Mouse (Mus musculus) megakaryocyte-erythroid progenitor cell, adult 5-6 weeks (primary cell): ENCODE results near the gene Pmvk. TPM values are rescaled to one million over a fixed set of nuclear protein-coding genes. Genes with fewer than 3 reads are reported as not detected.

Experiments used
- ATAC-seq: replicated peaks from 2 replicates; pipeline ENCODE4 v1.8.0; 2016; ENCODE audit warnings: mild to moderate bottlenecking, inconsistent platforms; ENCODE audit not compliant: severe bottlenecking, poor library complexity, low FRiP score, low TSS enrichment
- total RNA-seq, 2 experiments: library from RNA; stranded (forward) in 1 of 2; stranded (reverse) in 1 of 2; fragments of 200-1000, 215-1000 nt in 1 of 2; fragments of >200 nt in 1 of 2; fragmentation: Nextera tagmentation in 1 of 2; gene quantifications; 2 replicates each; pipeline ENCODE4 v1.2.3; 2014 to 2017

Gene Pmvk
- total RNA-seq, 2 experiments from 2014 or later = 33.5 to 66.3 TPM

DNA sequence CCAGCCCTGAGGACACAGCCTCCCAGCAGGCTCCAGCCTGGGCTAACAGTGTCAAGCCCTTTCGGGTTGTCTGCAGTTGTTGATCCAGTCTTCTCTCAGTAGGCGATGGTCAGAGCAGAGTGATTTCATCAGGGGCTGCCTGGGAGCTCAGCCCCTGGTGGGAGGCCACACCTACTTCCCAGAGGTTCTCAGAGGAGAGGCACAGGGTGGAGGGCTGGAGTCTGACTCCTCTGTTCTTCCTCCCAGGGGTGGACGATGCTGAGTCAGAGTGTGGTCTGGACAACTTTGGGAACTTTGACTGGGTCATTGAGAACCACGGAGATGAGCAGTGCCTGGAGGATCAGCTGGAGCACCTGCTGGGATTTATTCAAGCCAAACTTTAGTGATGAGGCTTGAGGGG lies 13.9 kb downstream of the Pmvk start:
- no peak for ATAC-seq

DNA sequence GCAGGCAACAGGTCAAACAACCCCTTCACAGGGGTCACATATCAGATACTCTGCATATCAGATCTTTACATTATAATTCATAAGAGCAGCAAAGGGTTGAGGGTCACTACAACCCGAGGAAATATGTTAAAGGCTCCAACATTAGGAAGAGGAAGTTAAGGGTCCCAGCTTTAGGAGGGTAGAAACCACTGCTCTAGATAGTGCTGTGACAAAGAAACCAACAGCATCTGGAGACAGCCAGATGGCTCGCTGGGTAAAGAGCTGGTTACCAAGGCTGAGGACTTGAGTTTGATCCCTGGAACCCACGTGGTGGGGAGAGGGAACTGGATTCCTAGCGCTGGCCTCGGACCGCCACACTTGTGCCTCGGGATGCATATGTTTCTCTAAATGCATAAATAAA lies 17.9 kb downstream of the Pmvk start:
- ATAC-seq = no peak

DNA sequence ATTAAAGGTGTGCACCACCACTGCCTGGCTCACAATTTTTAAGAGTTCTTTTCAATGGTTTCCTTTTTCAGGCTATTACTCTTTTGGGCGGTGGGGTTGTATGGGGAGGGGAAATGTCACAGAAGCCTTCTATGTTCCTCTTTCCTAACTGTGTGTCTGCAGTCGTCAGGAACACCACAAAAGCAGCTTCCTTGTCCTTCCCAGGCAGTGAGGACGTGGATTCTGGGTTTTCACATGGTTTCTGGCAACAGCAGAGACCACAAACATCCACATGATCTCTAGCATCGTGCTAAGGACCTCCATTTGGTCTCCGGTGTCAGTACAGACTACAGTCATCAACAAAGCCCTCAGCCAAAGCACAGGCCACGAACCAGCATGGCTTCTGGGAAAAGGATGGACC lies 19.5 kb downstream of the Pmvk start:
- ATAC-seq = no peak

- ATAC-seq = no peak
These were observed 24.7 kb downstream of the Pmvk start for GRCm38 (mm10) chr3:89479055-89479454.

- 0 out of 2 replicates have a peak, but pooled peaks have one; percentile 41 for ATAC-seq
These were observed 27.1 kb downstream of the Pmvk start for GRCm38 (mm10) chr3:89481488-89481887.

DNA sequence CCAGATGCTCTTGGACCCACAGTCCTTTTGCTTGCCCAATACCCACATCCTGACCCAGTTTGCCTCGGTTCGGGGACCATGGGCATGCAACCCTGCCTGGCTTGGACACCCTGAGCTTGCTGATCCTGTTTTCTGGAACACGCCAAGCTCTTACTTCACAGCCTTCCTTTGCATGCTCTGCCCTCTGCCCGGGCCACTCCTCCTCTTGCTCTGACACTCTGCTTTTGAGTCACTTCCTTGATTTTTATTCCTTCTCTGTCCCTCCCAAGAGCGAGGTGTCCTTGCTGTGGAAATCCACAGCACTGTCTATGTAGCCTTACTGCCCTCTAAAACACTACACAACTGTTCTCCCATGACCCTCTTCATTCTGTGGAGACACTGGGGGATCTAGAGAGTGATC lies 27.9 kb downstream of the Pmvk start:
- ATAC-seq = no peak

- ATAC-seq = peak; percentile 88
These were observed 30.6 kb downstream of the Pmvk start for GRCm38 (mm10) chr3:89484766-89485524.

- ATAC-seq = no peak
These were observed 31.8 kb downstream of the Pmvk start for GRCm38 (mm10) chr3:89486111-89486510.

- ATAC-seq = no peak
These were observed 32.8 kb downstream of the Pmvk start for GRCm38 (mm10) chr3:89486916-89487702.

- ATAC-seq = no peak
These were observed 36.4 kb downstream of the Pmvk start for GRCm38 (mm10) chr3:89490790-89491189.

- no peak for ATAC-seq
These were observed 37.2 kb downstream of the Pmvk start for GRCm38 (mm10) chr3:89491559-89491958.

GRCm38 (mm10) chr3:89492701-89493151 lies 38.4 kb downstream of the Pmvk start:
- no peak for ATAC-seq

DNA sequence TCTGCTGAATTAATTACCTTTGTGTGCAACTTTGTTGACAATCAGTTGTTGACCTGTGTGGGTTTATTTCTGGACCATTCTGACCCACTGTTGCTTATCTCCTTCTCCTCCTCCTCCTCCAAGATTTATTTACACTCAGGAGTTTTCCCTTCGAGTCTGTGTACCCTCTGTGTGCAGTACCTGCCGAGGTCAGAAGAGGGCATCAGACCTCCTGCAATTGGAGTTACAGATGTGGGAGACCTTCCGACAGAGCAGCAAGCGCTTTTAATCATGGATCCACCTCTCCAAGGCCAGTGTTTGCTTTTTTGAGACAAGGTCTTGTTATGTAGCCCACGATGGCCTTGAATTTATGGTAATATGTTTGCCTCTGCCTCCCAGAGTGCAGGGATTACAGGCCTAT lies 40.3 kb downstream of the Pmvk start:
- ATAC-seq = no peak

DNA sequence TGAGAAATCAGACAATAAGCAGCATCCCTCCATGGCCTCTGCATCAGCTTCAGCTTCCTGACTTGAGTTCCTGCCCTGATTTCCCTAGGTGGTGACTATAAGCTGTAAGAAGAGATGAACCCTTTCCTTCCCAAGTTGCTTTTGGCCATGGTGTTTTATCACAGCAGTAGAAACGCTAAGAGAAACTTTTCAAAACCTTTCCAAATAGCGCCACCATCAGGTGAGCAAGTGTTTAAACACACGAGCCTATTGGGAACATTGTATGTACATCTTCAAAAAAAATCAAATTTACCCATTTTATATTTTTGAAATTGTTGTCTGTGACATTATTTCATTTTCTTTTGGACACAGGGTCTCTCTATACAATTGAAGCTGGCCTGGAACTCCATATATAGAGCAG lies 42.0 kb downstream of the Pmvk start:
- no peak for ATAC-seq

GRCm38 (mm10) chr3:89499696-89500095 lies 45.4 kb downstream of the Pmvk start:
- no peak for ATAC-seq

- ATAC-seq = no peak
These were observed 47.1 kb downstream of the Pmvk start for GRCm38 (mm10) chr3:89501486-89501885.

DNA sequence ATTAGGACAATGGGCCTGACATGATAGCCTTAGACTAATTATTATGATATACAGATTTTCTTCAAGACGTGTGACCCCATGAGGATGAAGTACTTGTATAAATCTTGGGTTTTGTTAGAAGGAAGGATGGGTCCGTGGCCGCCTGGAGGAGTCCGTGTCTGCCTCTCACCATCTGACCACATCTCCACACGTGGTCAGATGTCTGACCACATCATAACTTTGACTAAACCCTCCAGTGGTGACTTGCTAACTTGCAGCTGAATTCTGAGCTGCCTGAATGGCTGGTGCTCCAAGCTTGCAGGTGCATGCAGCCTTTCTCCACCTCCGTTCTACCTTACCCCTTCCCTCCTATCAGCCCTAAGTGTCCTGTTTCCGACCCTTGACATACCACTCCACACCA lies 48.2 kb downstream of the Pmvk start:
- no peak for ATAC-seq

DNA sequence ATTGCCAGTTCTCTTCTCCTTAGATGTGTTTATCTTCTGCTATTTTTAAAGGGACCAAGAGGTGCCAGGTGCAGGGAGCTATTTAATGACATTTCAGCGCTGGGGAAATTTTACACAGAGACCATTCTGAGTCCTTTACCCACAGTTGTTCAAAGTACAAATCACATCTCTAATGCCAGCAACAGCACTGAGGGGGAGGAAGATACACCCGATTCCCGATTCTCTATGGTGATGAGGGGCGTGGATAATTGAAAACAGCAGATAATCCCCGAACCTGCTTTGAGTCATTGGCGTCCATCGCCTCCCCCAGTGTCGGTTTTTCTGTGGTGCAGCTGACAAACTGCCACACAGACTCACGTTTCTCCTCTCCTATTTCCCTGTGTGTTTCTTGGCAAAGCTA lies 53.7 kb downstream of the Pmvk start:
- ATAC-seq = no peak

- ATAC-seq = peak; percentile 62
These were observed 56.6 kb downstream of the Pmvk start for GRCm38 (mm10) chr3:89510979-89511378.

GRCm38 (mm10) chr3:89511400-89511799 lies 57.1 kb downstream of the Pmvk start:
- ATAC-seq = no peak

GRCm38 (mm10) chr3:89512225-89512624 lies 57.9 kb downstream of the Pmvk start:
- no peak for ATAC-seq
